Mouse (Mus musculus) limb, embryonic 15.5 days (tissue): Measurements from ENCODE around the gene 1110051M20Rik. TPM values are rescaled to one million over a fixed set of nuclear protein-coding genes. Genes with fewer than 3 reads are reported as not detected.

Experiments
- ATAC-seq: fragments of 200-750 bp; cut with Nextera tagmentation; 2 replicates; pipeline ENCODE4 v1.8.0; 2017; ENCODE audit warnings: low read depth, moderate TSS enrichment; ENCODE audit not compliant: insufficient number of reproducible peaks, low FRiP score, low TSS enrichment
- H3K27ac ChIP-seq: fragments of 300-500 bp; sonication (generic); 2 replicates; pipeline ENCODE4 v1.5.1; 2015; ENCODE audit warnings: moderate library complexity, mild to moderate bottlenecking, inconsistent platforms
- H3K27me3 ChIP-seq: fragments of 300-500 bp; sonication (generic); 2 replicates; pipeline ENCODE4 v1.6.1; 2015; ENCODE audit warnings: inconsistent platforms
- H3K36me3 ChIP-seq: fragments of 300-500 bp; sonication (generic); 2 replicates; pipeline ENCODE4 v1.6.1; 2015; ENCODE audit warnings: inconsistent platforms
- H3K4me1 ChIP-seq: fragments of 300-500 bp; sonication (generic); 2 replicates; pipeline ENCODE4 v1.6.1; 2015; ENCODE audit warnings: inconsistent platforms
- H3K4me2 ChIP-seq: fragments of 300-500 bp; sonication (generic); 2 replicates; pipeline ENCODE4 v1.6.1; 2015; ENCODE audit warnings: mild to moderate bottlenecking, inconsistent platforms
- H3K4me3 ChIP-seq: fragments of 300-500 bp; sonication (generic); 2 replicates; pipeline ENCODE4 v1.5.1; 2015; ENCODE audit warnings: mild to moderate bottlenecking, inconsistent platforms
- H3K9ac ChIP-seq: fragments of 300-500 bp; sonication (generic); 2 replicates; pipeline ENCODE4 v1.6.1; 2015; ENCODE audit warnings: inconsistent platforms
- H3K9me3 ChIP-seq: fragments of 300-500 bp; sonication (generic); 2 replicates; pipeline ENCODE4 v1.6.1; 2016; ENCODE audit warnings: inconsistent platforms
- WGBS: fragments of 180-500 bp; shearing (Covaris S2); methylation state at CpG from one replicate; pipeline ENCODE4 v1.1.7; 2015; 5-methylcytosine and 5-hydroxymethylcytosine counted together
- polyA plus RNA-seq: library from polyadenylated mRNA; unstranded; fragments of >200 nt; fragmentation: Nextera tagmentation; extraction: Ambion mirVana; gene quantifications from 2 replicates; pipeline ENCODE4 v1.2.1, GENCODE M21; 2015

The 1110051M20Rik gene
- polyA plus RNA-seq, 1 experiment from 2014 or later, result 54.1 TPM

- H3K4me1 ChIP-seq, result peaks cover 9% of the 10 kb centered on the region
- H3K27ac ChIP-seq, result no peak overlapping the region
- no peak for ATAC-seq
- no peak overlapping the region for H3K9ac ChIP-seq
- no peaks in the 10 kb centered on the region for H3K36me3 ChIP-seq
- no peaks in the 10 kb centered on the region for H3K27me3 ChIP-seq
- H3K9me3 ChIP-seq, result no peaks in the 10 kb centered on the region
- no peak overlapping the region for H3K4me3 ChIP-seq
- 68% methylated on average over 2 of the region's 2 CpGs for WGBS
- H3K4me2 ChIP-seq, result no peak overlapping the region
Observed at GRCm38 (mm10) chr2:91363272-91363671, 81.2 kb downstream of the 1110051M20Rik start.

- 0 out of 2 replicates have a peak overlapping the region, but pooled peaks have one; percentile 7 for H3K4me2 ChIP-seq
- no peak for ATAC-seq
- H3K27ac ChIP-seq, result peak overlapping the region; percentile 59
Observed at GRCm38 (mm10) chr2:91361068-91361528, 83.4 kb downstream of the 1110051M20Rik start.

GRCm38 (mm10) chr2:91355767-91356166, 88.7 kb downstream of the 1110051M20Rik start:
- H3K9me3 ChIP-seq, result no peaks in the 10 kb centered on the region

More at GRCm38 (mm10) chr2:91361068-91361528, 83.4 kb downstream of the 1110051M20Rik start:
- no peak overlapping the region for H3K4me3 ChIP-seq
- H3K36me3 ChIP-seq, result no peaks in the 10 kb centered on the region
- H3K27me3 ChIP-seq, result no peaks in the 10 kb centered on the region
- 13% methylated on average over 4 of the region's 4 CpGs for WGBS
- peaks cover 9% of the 10 kb centered on the region for H3K4me1 ChIP-seq
- no peaks in the 10 kb centered on the region for H3K9me3 ChIP-seq
- H3K9ac ChIP-seq, result no peak overlapping the region

GRCm38 (mm10) chr2:91354727-91355403, 89.6 kb downstream of the 1110051M20Rik start:
- H3K4me1 ChIP-seq, result peaks cover 2% of the 10 kb centered on the region; the same call in 1 of the 2 replicates
- WGBS, result 77% methylated on average over 6 of the region's 6 CpGs
- no peak overlapping the region for H3K4me3 ChIP-seq
- H3K36me3 ChIP-seq, result no peaks in the 10 kb centered on the region
- no peak overlapping the region for H3K27ac ChIP-seq
- H3K9ac ChIP-seq, result no peak overlapping the region
- no peak overlapping the region for H3K4me2 ChIP-seq
- no peaks in the 10 kb centered on the region for H3K9me3 ChIP-seq
- H3K27me3 ChIP-seq, result no peaks in the 10 kb centered on the region
- ATAC-seq, result no peak

More at GRCm38 (mm10) chr2:91355767-91356166, 88.7 kb downstream of the 1110051M20Rik start:
- ATAC-seq, result no peak
- Histone ChIP-seq H3K9ac (no peak overlapping the region), H3K27me3 (no peaks in the 10 kb centered on the region), H3K4me2 (no peak overlapping the region), H3K27ac (no peak overlapping the region), H3K36me3 (no peaks in the 10 kb centered on the region), H3K4me3 (no peak overlapping the region), H3K4me1 (peaks cover 3% of the 10 kb centered on the region)
- WGBS, result 88% methylated on average over 3 of the region's 3 CpGs

- no peak overlapping the region for H3K4me3 ChIP-seq
- no peaks in the 10 kb centered on the region for H3K9me3 ChIP-seq
- H3K27me3 ChIP-seq, result no peaks in the 10 kb centered on the region
- no peak overlapping the region for H3K9ac ChIP-seq
- H3K36me3 ChIP-seq, result no peaks in the 10 kb centered on the region
- H3K27ac ChIP-seq, result no peak overlapping the region
- no peak overlapping the region for H3K4me2 ChIP-seq
- peaks cover 3% of the 10 kb centered on the region; the same call in 1 of the 2 replicates for H3K4me1 ChIP-seq
- 34% methylated on average over 3 of the region's 3 CpGs for WGBS
- ATAC-seq, result no peak
Observed at GRCm38 (mm10) chr2:91353854-91354253, 90.7 kb downstream of the 1110051M20Rik start.

- Histone ChIP-seq H3K4me3 (no peak overlapping the region), H3K4me1 (peaks cover 3% of the 10 kb centered on the region; the same call in 1 of the 2 replicates), H3K9me3 (no peaks in the 10 kb centered on the region), H3K4me2 (no peak overlapping the region), H3K27ac (no peak overlapping the region), H3K36me3 (no peaks in the 10 kb centered on the region), H3K27me3 (no peaks in the 10 kb centered on the region), H3K9ac (no peak overlapping the region)
- ATAC-seq, result no peak
Observed at GRCm38 (mm10) chr2:91351841-91352240, 92.7 kb downstream of the 1110051M20Rik start.

GRCm38 (mm10) chr2:91349974-91350457, 94.5 kb downstream of the 1110051M20Rik start:
- Histone ChIP-seq H3K36me3 (no peaks in the 10 kb centered on the region), H3K4me3 (no peak overlapping the region), H3K27ac (no peak overlapping the region), H3K4me1 (peaks cover 3% of the 10 kb centered on the region; the same call in 1 of the 2 replicates), H3K9me3 (no peaks in the 10 kb centered on the region), H3K4me2 (no peak overlapping the region), H3K27me3 (no peaks in the 10 kb centered on the region), H3K9ac (no peak overlapping the region)
- ATAC-seq, result no peak
- WGBS, result 64% methylated on average over 6 of the region's 6 CpGs

- no peak overlapping the region for H3K9ac ChIP-seq
- H3K4me2 ChIP-seq, result no peak overlapping the region
- H3K4me1 ChIP-seq, result peaks cover 3% of the 10 kb centered on the region; the same call in 1 of the 2 replicates
- no peaks in the 10 kb centered on the region for H3K36me3 ChIP-seq
- no peak overlapping the region for H3K27ac ChIP-seq
- no peak for ATAC-seq
- H3K9me3 ChIP-seq, result no peaks in the 10 kb centered on the region
- no peak overlapping the region for H3K4me3 ChIP-seq
- H3K27me3 ChIP-seq, result no peaks in the 10 kb centered on the region
- WGBS, result 84% methylated on average over 4 of the region's 4 CpGs
Observed at GRCm38 (mm10) chr2:91348936-91349335, 95.6 kb downstream of the 1110051M20Rik start.

- ATAC-seq, result no peak
- WGBS, result 91% methylated on average over 1 of the region's 1 CpGs
- H3K4me2 ChIP-seq, result no peak overlapping the region
- H3K9ac ChIP-seq, result no peak overlapping the region
- H3K4me1 ChIP-seq, result peaks cover 3% of the 10 kb centered on the region; the same call in 1 of the 2 replicates
- no peaks in the 10 kb centered on the region for H3K27me3 ChIP-seq
- H3K36me3 ChIP-seq, result no peaks in the 10 kb centered on the region
- no peak overlapping the region for H3K27ac ChIP-seq
- no peak overlapping the region for H3K4me3 ChIP-seq
- H3K9me3 ChIP-seq, result no peaks in the 10 kb centered on the region
Observed at GRCm38 (mm10) chr2:91345644-91346043, 98.9 kb downstream of the 1110051M20Rik start.

- Histone ChIP-seq H3K9ac (no peak overlapping the region), H3K27me3 (no peaks in the 10 kb centered on the region), H3K36me3 (no peaks in the 10 kb centered on the region), H3K4me1 (peaks cover 3% of the 10 kb centered on the region; the same call in 1 of the 2 replicates), H3K4me3 (no peak overlapping the region), H3K9me3 (no peaks in the 10 kb centered on the region), H3K27ac (no peak overlapping the region), H3K4me2 (no peak overlapping the region)
- no peak for ATAC-seq
- WGBS, result 90% methylated on average over 2 of the region's 2 CpGs
Observed at GRCm38 (mm10) chr2:91339591-91339990, 104.9 kb downstream of the 1110051M20Rik start.

GRCm38 (mm10) chr2:91335128-91335527, 109.4 kb downstream of the 1110051M20Rik start:
- H3K4me1 ChIP-seq, result peaks cover 7% of the 10 kb centered on the region; the same call in 1 of the 2 replicates
- no peak overlapping the region for H3K4me3 ChIP-seq
- H3K36me3 ChIP-seq, result no peaks in the 10 kb centered on the region
- H3K9me3 ChIP-seq, result no peaks in the 10 kb centered on the region
- no peak overlapping the region for H3K9ac ChIP-seq
- no peak overlapping the region for H3K27ac ChIP-seq
- ATAC-seq, result no peak
- no peak overlapping the region for H3K4me2 ChIP-seq
- 52% methylated on average over 4 of the region's 4 CpGs for WGBS
- no peaks in the 10 kb centered on the region for H3K27me3 ChIP-seq

GRCm38 (mm10) chr2:91331051-91331843, 113.3 kb downstream of the 1110051M20Rik start:
- H3K4me2 ChIP-seq, result no peak overlapping the region
- H3K4me3 ChIP-seq, result no peak overlapping the region
- WGBS, result 63% methylated on average over 7 of the region's 7 CpGs
- no peak overlapping the region for H3K9ac ChIP-seq
- H3K27me3 ChIP-seq, result no peaks in the 10 kb centered on the region
- no peaks in the 10 kb centered on the region for H3K36me3 ChIP-seq
- H3K4me1 ChIP-seq, result peaks cover 14% of the 10 kb centered on the region
- ATAC-seq, result no peak
- H3K9me3 ChIP-seq, result no peaks in the 10 kb centered on the region
- no peak overlapping the region; the same call in 1 of the 2 replicates for H3K27ac ChIP-seq
